In genomic region chr19:47432339-47432738, GRCm38 (mm10) we compare ENCODE assay signal across 8 mouse cellular contexts. TPM values are rescaled to one million over a fixed set of nuclear protein-coding genes. Genes with fewer than 3 reads are reported as not detected.
A peak's percentile ranks its signal among the peaks of the same experiment; 100 is the strongest.
DNase-seq lines count a peak whose midpoint lies in the region; ATAC-seq and TF ChIP-seq lines count a peak whose summit lies in the region.

No protein-coding gene starts in this region.

- peak; percentile 69 for DNase-seq in layer of hippocampus, adult 9-11 months
- no peak for DNase-seq in layer of hippocampus, adult 2 months (ENCODE audit: low spot score in 2 of 2)
- peak; percentile 58 for DNase-seq in embryonic facial prominence, embryonic 14.5 days (ENCODE audit: low spot score)
- DNase-seq in frontal cortex, postnatal 36 days (ENCODE audit: low spot score in 2 of 2), result no peak
- no peak for DNase-seq in layer of hippocampus, postnatal 10 days (ENCODE audit: low spot score in 2 of 2)

- H3K27me3 ChIP-seq in embryonic facial prominence, embryonic 14.5 days (replicated peaks; ENCODE audit: control insufficient read depth, insufficient read depth, low read length), result no peaks in the 10 kb centered on the region
- H3K27me3 ChIP-seq in intestine, embryonic 15.5 days (replicated peaks), result no peaks in the 10 kb centered on the region
- no peaks in the 10 kb centered on the region for H3K27me3 ChIP-seq in lung, embryonic 15.5 days
- no peaks in the 10 kb centered on the region for H3K27me3 ChIP-seq in stomach, embryonic 15.5 days (replicated peaks)

- WGBS in embryonic facial prominence, embryonic 14.5 days, result 46% methylated on average over 10 of the region's 10 CpGs
- 53% methylated on average over 10 of the region's 10 CpGs for whole genome bisulfite sequencing in intestine, embryonic 15.5 days
- WGBS in lung, embryonic 15.5 days, result 27% methylated on average over 10 of the region's 10 CpGs
- WGBS in stomach, embryonic 15.5 days, result 45% methylated on average over 10 of the region's 10 CpGs

- H3K9ac ChIP-seq in embryonic facial prominence, embryonic 14.5 days (ENCODE audit: low read depth, low read length), result no peak overlapping the region
- no peak overlapping the region for H3K9ac ChIP-seq in intestine, embryonic 15.5 days
- no peak overlapping the region for H3K9ac ChIP-seq in lung, embryonic 15.5 days
- no peak overlapping the region for H3K9ac ChIP-seq in stomach, embryonic 15.5 days

- peaks cover 19% of the 10 kb centered on the region for H3K4me1 ChIP-seq in embryonic facial prominence, embryonic 14.5 days (ENCODE audit: control insufficient read depth, insufficient read depth, low read length)
- H3K4me1 ChIP-seq in intestine, embryonic 15.5 days (replicated peaks), result peaks cover 45% of the 10 kb centered on the region
- peaks cover 49% of the 10 kb centered on the region for H3K4me1 ChIP-seq in lung, embryonic 15.5 days
- peaks cover 36% of the 10 kb centered on the region for H3K4me1 ChIP-seq in stomach, embryonic 15.5 days

- H3K4me3 ChIP-seq in layer of hippocampus, adult 2 months, result no peak overlapping the region
- H3K4me3 ChIP-seq in embryonic facial prominence, embryonic 14.5 days (ENCODE audit: low read depth, low read length), result no peak overlapping the region
- no peak overlapping the region for H3K4me3 ChIP-seq in intestine, embryonic 15.5 days (replicated peaks)
- no peak overlapping the region for H3K4me3 ChIP-seq in lung, embryonic 15.5 days
- no peak overlapping the region for H3K4me3 ChIP-seq in stomach, embryonic 15.5 days (replicated peaks)

- no peak for TF ChIP-seq CTCF in layer of hippocampus, adult 2 months (conservative IDR thresholded peaks at IDR 0.05)

- no peak overlapping the region for H3K27ac ChIP-seq in layer of hippocampus, adult 2 months
- H3K27ac ChIP-seq in embryonic facial prominence, embryonic 14.5 days (replicated peaks; ENCODE audit: low read depth, low read length), result no peak overlapping the region
- peak overlapping the region; percentile 41 for H3K27ac ChIP-seq in intestine, embryonic 15.5 days
- peak overlapping the region; percentile 32; the same call in 1 of the 2 replicates for H3K27ac ChIP-seq in lung, embryonic 15.5 days
- H3K27ac ChIP-seq in stomach, embryonic 15.5 days, result peak overlapping the region; percentile 36; the same call in 1 of the 2 replicates

- no peak for ATAC-seq in embryonic facial prominence, embryonic 14.5 days (ENCODE audit: low read depth)
- peak; percentile 39 for ATAC-seq in intestine, embryonic 15.5 days
- peak; percentile 48; the same call in 1 of the 2 replicates for ATAC-seq in lung, embryonic 15.5 days (ENCODE audit: borderline replicate concordance, extremely low read depth, low FRiP score, low TSS enrichment)
- no peak; the same call in 1 of the 2 replicates for ATAC-seq in stomach, embryonic 15.5 days (ENCODE audit: insufficient read depth, low FRiP score, low read depth)

- H3K36me3 ChIP-seq in embryonic facial prominence, embryonic 14.5 days (ENCODE audit: control insufficient read depth, insufficient read depth, low read length), result 0 out of 2 replicates have a peak, but pooled peaks cover 7% of the 10 kb centered on the region
- no peaks in the 10 kb centered on the region for H3K36me3 ChIP-seq in intestine, embryonic 15.5 days
- H3K36me3 ChIP-seq in lung, embryonic 15.5 days, result no peaks in the 10 kb centered on the region
- no peaks in the 10 kb centered on the region for H3K36me3 ChIP-seq in stomach, embryonic 15.5 days

- H3K4me2 ChIP-seq in embryonic facial prominence, embryonic 14.5 days (ENCODE audit: low read depth, low read length), result no peak overlapping the region
- H3K4me2 ChIP-seq in intestine, embryonic 15.5 days (replicated peaks), result no peak overlapping the region
- H3K4me2 ChIP-seq in lung, embryonic 15.5 days, result no peak overlapping the region
- no peak overlapping the region for H3K4me2 ChIP-seq in stomach, embryonic 15.5 days

- no peaks in the 10 kb centered on the region for H3K9me3 ChIP-seq in embryonic facial prominence, embryonic 14.5 days (ENCODE audit: control insufficient read depth, low read length)
- H3K9me3 ChIP-seq in intestine, embryonic 15.5 days, result no peaks in the 10 kb centered on the region
- no peaks in the 10 kb centered on the region for H3K9me3 ChIP-seq in lung, embryonic 15.5 days
- no peaks in the 10 kb centered on the region for H3K9me3 ChIP-seq in stomach, embryonic 15.5 days

RNA-seq across cellular contexts. Expression of gene Sh3pxd2a, which starts 31.9 kb away (rescaled TPM):
- total RNA-seq in layer of hippocampus, adult 2 months (2021), result 10 to 100 TPM; 33.0 to 35.4 TPM
- 19.5 and 20.3 TPM in 2 replicates for polyA plus RNA-seq in embryonic facial prominence, embryonic 14.5 days (2014; fragmentation: Nextera tagmentation; extraction: Ambion mirVana)
- polyA plus RNA-seq in intestine, embryonic 15.5 days (2015; fragmentation: Nextera tagmentation; extraction: Ambion mirVana), result 4.8 and 5.0 TPM in 2 replicates
- 6.8 and 7.1 TPM in 2 replicates for polyA plus RNA-seq in lung, embryonic 15.5 days (2015; fragmentation: Nextera tagmentation; extraction: Ambion mirVana)
- 6.8 and 6.9 TPM in 2 replicates for polyA plus RNA-seq in stomach, embryonic 15.5 days (2015; fragmentation: Nextera tagmentation; extraction: Ambion mirVana)
- total RNA-seq in layer of hippocampus, postnatal 10 days (2021), result 10 to 100 TPM; 28.0 to 29.1 TPM

Comparison
In these comparisons a context has a peak if more than half of its experiments do, and no peak if none do; other contexts are left out.
1. DNase-seq: peak in layer of hippocampus, adult 9-11 months (single experiment) and embryonic facial prominence, embryonic 14.5 days (single experiment); none in layer of hippocampus, adult 2 months (0 of 2), frontal cortex, postnatal 36 days (0 of 2) and layer of hippocampus, postnatal 10 days (0 of 2).
2. H3K27ac ChIP-seq: peak in intestine, embryonic 15.5 days (single experiment), lung, embryonic 15.5 days (single experiment) and stomach, embryonic 15.5 days (single experiment); none in layer of hippocampus, adult 2 months (single experiment) and embryonic facial prominence, embryonic 14.5 days (single experiment).
3. ATAC-seq: peak in intestine, embryonic 15.5 days (single experiment) and lung, embryonic 15.5 days (single experiment); none in embryonic facial prominence, embryonic 14.5 days (single experiment) and stomach, embryonic 15.5 days (single experiment).